Mouse (Mus musculus) testis, adult 2 months (tissue): ENCODE measurements at regions not wholly inside any gene's neighbourhood (a gene's known extent, or its start where the extent isn't known, plus 50 kb on each side); places are given as distances from the start of the nearest gene placed in this dataset.

Experiments used
- H3K27ac ChIP-seq: fragments of 200-500 bp; 2 replicates; pipeline ENCODE4 v1.5.1; 2012; ENCODE audit warnings: low read depth, low read length; ENCODE audit not compliant: control insufficient read depth, insufficient read depth
- H3K27me3 ChIP-seq: fragments of 200-500 bp; 2 replicates; pipeline ENCODE4 v1.6.1; 2012; ENCODE audit warnings: mild to moderate bottlenecking, low read length, moderate library complexity; ENCODE audit not compliant: control insufficient read depth, insufficient read depth
- H3K36me3 ChIP-seq: fragments of 200-500 bp; 2 replicates; pipeline ENCODE4 v1.6.1; 2012; ENCODE audit warnings: mild to moderate bottlenecking, low read length; ENCODE audit not compliant: control insufficient read depth, insufficient read depth
- H3K4me1 ChIP-seq: fragments of 200-500 bp; 2 replicates; pipeline ENCODE4 v1.6.1; 2012; ENCODE audit warnings: low read length; ENCODE audit not compliant: control insufficient read depth, insufficient read depth
- H3K4me3 ChIP-seq: fragments of 200-500 bp; 2 replicates; pipeline ENCODE4 v1.5.1; 2012; ENCODE audit warnings: low read depth, mild to moderate bottlenecking, low read length, moderate library complexity, mixed read lengths; ENCODE audit not compliant: control insufficient read depth
- CTCF ChIP-seq: fragments of 200-500 bp; IDR thresholded peaks from 2 replicates; pipeline ENCODE4 v1.5.1; 2012; ENCODE audit warnings: low read depth, mild to moderate bottlenecking, inconsistent platforms, low read length, moderate library complexity; ENCODE audit not compliant: control insufficient read depth, insufficient read depth, insufficient replicate concordance
- POLR2A ChIP-seq: fragments of 200-500 bp; IDR thresholded peaks from 2 replicates; pipeline ENCODE4 v1.6.1; 2012; ENCODE audit warnings: low read depth, mild to moderate bottlenecking, inconsistent platforms, low read length, moderate library complexity; ENCODE audit not compliant: control insufficient read depth

- no peaks in the 10 kb centered on the region; the same call in 1 of the 2 replicates for H3K4me1 ChIP-seq
- H3K36me3 ChIP-seq, result no peaks in the 10 kb centered on the region
- H3K4me3 ChIP-seq, result no peak overlapping the region
- H3K27me3 ChIP-seq, result no peaks in the 10 kb centered on the region
- H3K27ac ChIP-seq, result no peak overlapping the region
- TF ChIP-seq POLR2A (no peak), CTCF (no peak)
Measured at GRCm38 (mm10) chr16:24078622-24079021, 90.0 kb upstream of the Bcl6 start.

DNA sequence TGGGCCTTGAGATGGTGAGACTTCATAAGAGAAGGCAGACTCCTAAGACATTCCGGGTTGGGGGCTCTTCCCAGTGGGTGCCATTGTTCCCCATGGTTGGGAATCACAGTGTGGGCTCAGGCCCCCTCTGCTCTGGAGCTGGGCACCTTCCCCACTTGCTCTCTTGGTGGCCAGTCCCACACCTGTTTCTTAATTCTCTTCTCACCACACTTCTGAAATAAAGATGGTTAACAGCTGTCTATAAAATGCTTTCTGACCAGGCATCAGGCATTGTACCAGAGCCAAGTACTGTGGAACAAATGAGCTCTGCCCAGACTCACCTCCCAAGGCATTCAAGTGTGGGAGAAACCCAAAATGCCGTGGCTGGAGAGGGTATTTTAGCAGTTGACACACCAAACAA is 88.8 kb upstream of the Bcl6 start:
- Histone ChIP-seq H3K27ac (no peak overlapping the region), H3K4me1 (no peaks in the 10 kb centered on the region; the same call in 1 of the 2 replicates), H3K27me3 (no peaks in the 10 kb centered on the region), H3K4me3 (no peak overlapping the region), H3K36me3 (no peaks in the 10 kb centered on the region)
- TF ChIP-seq CTCF, result no peak
- no peak for TF ChIP-seq POLR2A

GRCm38 (mm10) chr16:24076799-24077136 is 88.1 kb upstream of the Bcl6 start:
- TF ChIP-seq CTCF (no peak), POLR2A (no peak)
- H3K27me3 ChIP-seq, result no peaks in the 10 kb centered on the region
- no peaks in the 10 kb centered on the region for H3K36me3 ChIP-seq
- H3K27ac ChIP-seq, result no peak overlapping the region
- H3K4me3 ChIP-seq, result no peak overlapping the region
- no peaks in the 10 kb centered on the region for H3K4me1 ChIP-seq

- Histone ChIP-seq H3K4me1 (no peaks in the 10 kb centered on the region), H3K4me3 (no peak overlapping the region), H3K36me3 (no peaks in the 10 kb centered on the region), H3K27ac (no peak overlapping the region), H3K27me3 (no peaks in the 10 kb centered on the region)
- TF ChIP-seq CTCF (no peak), POLR2A (no peak)
Measured at GRCm38 (mm10) chr16:24076109-24076798, 87.6 kb upstream of the Bcl6 start.

GRCm38 (mm10) chr16:24073613-24074244 is 85.1 kb upstream of the Bcl6 start:
- no peak overlapping the region for H3K27ac ChIP-seq
- H3K36me3 ChIP-seq, result no peaks in the 10 kb centered on the region
- no peaks in the 10 kb centered on the region for H3K27me3 ChIP-seq
- H3K4me1 ChIP-seq, result no peaks in the 10 kb centered on the region
- TF ChIP-seq POLR2A (no peak), CTCF (no peak)
- no peak overlapping the region for H3K4me3 ChIP-seq

DNA sequence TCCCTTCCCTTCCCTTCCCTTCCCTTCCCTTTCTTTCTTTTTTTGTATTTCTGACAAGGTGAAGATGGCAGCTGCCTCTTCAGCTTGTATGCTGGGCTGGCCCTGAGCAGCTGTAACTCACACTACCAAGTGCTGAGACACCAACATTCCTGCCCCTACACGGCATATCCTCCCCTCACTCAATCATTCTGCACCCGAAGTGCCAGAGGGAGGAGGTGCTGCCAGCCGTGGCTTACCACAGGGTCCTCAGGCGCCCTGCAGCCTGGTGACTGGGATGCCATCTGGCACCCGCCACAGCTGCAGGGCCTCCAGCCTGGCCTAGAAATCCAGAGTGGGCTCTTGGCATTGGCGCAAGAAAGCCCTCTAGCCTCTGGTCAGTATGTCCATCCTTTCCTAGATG is 84.4 kb upstream of the Bcl6 start:
- Histone ChIP-seq H3K4me1 (no peaks in the 10 kb centered on the region), H3K36me3 (no peaks in the 10 kb centered on the region), H3K4me3 (no peak overlapping the region), H3K27me3 (no peaks in the 10 kb centered on the region), H3K27ac (no peak overlapping the region)
- TF ChIP-seq CTCF (no peak), POLR2A (no peak)

DNA sequence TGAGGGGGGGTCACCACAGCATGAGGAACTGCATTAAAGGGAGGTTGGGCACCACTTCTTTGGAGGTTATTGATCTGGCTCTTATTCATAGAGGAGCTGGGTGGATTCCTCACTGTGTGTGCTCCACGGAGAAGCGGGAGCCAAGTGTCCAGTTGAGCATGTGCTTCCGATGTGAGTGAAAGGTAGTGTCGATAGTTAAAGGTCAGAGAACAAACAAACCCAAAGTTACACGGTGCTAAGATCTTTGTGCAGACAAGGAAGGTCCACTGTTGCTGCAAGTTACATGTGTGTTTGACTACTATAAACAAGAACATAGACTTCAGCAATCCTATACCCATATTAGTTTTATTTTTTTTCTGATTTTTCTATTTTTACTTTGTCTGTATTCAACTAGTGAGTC is 80.8 kb upstream of the Bcl6 start:
- Histone ChIP-seq H3K36me3 (no peaks in the 10 kb centered on the region), H3K27me3 (no peaks in the 10 kb centered on the region), H3K4me1 (no peaks in the 10 kb centered on the region), H3K27ac (no peak overlapping the region), H3K4me3 (no peak overlapping the region)
- TF ChIP-seq POLR2A (no peak), CTCF (no peak)
